Mouse (Mus musculus) testis, adult 2 months (tissue): ENCODE data around the gene Zfhx3.

Source experiments
- CTCF ChIP-seq: fragments of 200-500 bp; IDR thresholded peaks from 2 replicates; pipeline ENCODE4 v1.5.1; 2012; ENCODE audit warnings: low read depth, mild to moderate bottlenecking, inconsistent platforms, low read length, moderate library complexity; ENCODE audit not compliant: control insufficient read depth, insufficient read depth, insufficient replicate concordance
- POLR2A ChIP-seq: fragments of 200-500 bp; IDR thresholded peaks from 2 replicates; pipeline ENCODE4 v1.6.1; 2012; ENCODE audit warnings: low read depth, mild to moderate bottlenecking, inconsistent platforms, low read length, moderate library complexity; ENCODE audit not compliant: control insufficient read depth

- TF ChIP-seq CTCF (no peak), POLR2A (no peak)
Observed at GRCm38 (mm10) chr8:107955887-107956286, 13.4 kb downstream of the Zfhx3 start.
